Mouse (Mus musculus) cortical plate, adult 2 months (tissue): ENCODE results near the gene Tuba4a. TPM values are rescaled to one million over a fixed set of nuclear protein-coding genes. Genes with fewer than 3 reads are reported as not detected.

Experiments
- H3K27ac ChIP-seq: fragments of 200-500 bp; 2 replicates; pipeline ENCODE4 v1.5.1; 2012; ENCODE audit warnings: low read length, control low read depth, inconsistent platforms; ENCODE audit not compliant: insufficient read depth
- H3K4me1 ChIP-seq: fragments of 200-500 bp; 2 replicates; pipeline ENCODE4 v1.6.1; 2011; ENCODE audit warnings: low read length; ENCODE audit not compliant: control insufficient read depth, insufficient read depth
- H3K4me3 ChIP-seq: fragments of 200-500 bp; 2 replicates; pipeline ENCODE4 v1.5.1; 2011; ENCODE audit warnings: mild to moderate bottlenecking, low read length, control low read depth; ENCODE audit not compliant: insufficient read depth
- CTCF ChIP-seq: fragments of 200-500 bp; IDR thresholded peaks from 2 replicates; pipeline ENCODE4 v1.5.1; 2011; ENCODE audit warnings: mild to moderate bottlenecking, control low read depth, low read length; ENCODE audit not compliant: insufficient read depth; ENCODE audit errors: extremely low read depth
- POLR2A ChIP-seq: fragments of 200-500 bp; IDR thresholded peaks from 2 replicates; pipeline ENCODE4 v1.6.1; 2011; ENCODE audit warnings: mild to moderate bottlenecking, low read length, control low read depth; ENCODE audit not compliant: insufficient read depth; ENCODE audit errors: extremely low read depth
- polyA plus RNA-seq: library from polyadenylated mRNA; depleted of rRNA; stranded (reverse); fragments of >200 nt; gene quantifications from 2 replicates; pipeline ENCODE4 v1.2.3, GENCODE M21; 2012

The Tuba4a gene
- polyA plus RNA-seq, 1 experiment = 362 TPM

DNA sequence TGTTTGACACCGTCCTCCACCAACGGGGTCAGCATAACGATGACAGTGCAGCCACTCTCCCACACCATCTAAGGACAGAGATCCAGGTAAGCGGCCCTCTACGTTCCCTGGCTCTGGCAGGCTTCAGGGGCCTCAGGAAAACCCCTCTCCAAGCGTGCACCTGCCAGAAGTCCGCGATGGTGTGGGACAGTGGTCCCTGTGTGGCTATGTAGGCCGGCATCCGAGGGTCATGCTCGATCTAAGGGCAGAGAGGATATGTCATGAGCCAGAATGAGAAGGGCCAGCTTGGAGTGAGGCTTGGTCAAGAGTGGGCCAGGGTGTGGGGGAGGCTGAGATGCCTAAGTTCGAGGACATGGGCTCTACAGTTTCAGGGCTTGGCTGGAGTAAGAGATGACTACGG is 32.6 kb upstream of the Tuba4a start:
- Histone ChIP-seq H3K27ac (no peak overlapping the region), H3K4me3 (no peak overlapping the region), H3K4me1 (peaks cover 5% of the 10 kb centered on the region)
- no peak for TF ChIP-seq CTCF
- TF ChIP-seq POLR2A = no peak

DNA sequence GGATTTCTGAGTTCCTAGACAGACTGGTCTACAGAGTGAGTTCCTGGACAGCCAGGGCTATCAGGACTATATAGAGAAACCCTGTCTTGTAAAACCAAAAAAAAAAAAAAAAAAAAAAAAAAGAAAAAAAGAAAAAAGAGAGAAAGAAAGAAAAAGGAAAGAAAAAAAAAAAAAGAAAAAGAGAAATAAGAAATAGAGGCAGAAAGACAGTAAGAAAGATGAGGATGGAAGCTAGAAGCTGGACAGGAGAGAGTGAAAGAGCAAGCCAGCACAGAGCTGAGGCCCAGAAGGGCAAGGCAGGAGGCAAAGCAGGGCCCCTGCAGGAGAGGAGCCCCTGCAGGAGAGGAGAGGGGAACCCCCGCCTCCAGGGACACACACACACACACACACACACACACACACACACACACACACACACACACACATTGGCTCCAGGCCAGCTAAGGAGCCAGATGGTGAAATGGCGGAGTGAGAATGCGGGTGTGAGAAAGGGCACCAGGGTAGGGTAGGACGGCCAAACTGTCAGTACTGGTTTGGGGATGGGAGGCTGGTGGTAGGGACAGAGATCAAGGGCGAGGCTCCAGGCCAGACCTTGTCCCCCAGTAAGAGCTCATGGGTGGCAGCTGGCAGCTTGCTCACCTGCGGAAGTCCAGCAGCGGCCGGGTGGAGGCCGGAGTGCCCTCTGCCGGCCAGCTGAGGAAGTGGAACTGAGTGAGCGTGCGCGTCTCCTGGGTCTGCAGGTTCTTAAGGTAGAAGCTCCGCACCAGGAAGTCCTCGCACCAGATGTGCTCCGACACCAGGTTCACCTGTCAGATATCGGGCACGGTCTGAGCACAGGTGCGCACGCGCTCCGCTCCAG is 31.7 kb upstream of the Tuba4a start:
- H3K27ac ChIP-seq = 0 out of 2 replicates have a peak overlapping the region, but pooled peaks have one; percentile 36
- TF ChIP-seq CTCF (peak; percentile 49), POLR2A (no peak)
- H3K4me3 ChIP-seq = no peak overlapping the region
- peaks cover 5% of the 10 kb centered on the region for H3K4me1 ChIP-seq

DNA sequence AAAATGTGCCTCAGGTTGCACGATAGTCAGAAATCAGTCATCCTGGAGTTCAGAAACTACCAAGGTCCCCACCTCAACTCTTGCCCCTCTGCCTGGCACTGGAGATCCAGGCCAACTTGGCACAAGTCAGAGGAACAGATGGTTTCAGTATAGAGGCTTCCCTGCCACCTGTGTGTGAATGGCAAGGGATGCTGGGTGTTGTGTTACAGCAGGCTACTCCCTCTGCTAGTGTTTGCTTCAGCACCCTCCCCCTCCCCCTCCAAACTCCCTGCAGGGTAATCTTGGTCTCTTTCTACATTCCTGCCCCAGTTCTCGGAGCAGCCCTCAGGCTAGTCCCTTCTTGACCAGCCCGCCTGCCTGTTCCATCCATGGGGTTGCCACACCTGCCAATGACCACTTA is 30.8 kb upstream of the Tuba4a start:
- Histone ChIP-seq H3K27ac (no peak overlapping the region), H3K4me1 (peaks cover 5% of the 10 kb centered on the region), H3K4me3 (no peak overlapping the region)
- TF ChIP-seq CTCF (no peak), POLR2A (no peak)

DNA sequence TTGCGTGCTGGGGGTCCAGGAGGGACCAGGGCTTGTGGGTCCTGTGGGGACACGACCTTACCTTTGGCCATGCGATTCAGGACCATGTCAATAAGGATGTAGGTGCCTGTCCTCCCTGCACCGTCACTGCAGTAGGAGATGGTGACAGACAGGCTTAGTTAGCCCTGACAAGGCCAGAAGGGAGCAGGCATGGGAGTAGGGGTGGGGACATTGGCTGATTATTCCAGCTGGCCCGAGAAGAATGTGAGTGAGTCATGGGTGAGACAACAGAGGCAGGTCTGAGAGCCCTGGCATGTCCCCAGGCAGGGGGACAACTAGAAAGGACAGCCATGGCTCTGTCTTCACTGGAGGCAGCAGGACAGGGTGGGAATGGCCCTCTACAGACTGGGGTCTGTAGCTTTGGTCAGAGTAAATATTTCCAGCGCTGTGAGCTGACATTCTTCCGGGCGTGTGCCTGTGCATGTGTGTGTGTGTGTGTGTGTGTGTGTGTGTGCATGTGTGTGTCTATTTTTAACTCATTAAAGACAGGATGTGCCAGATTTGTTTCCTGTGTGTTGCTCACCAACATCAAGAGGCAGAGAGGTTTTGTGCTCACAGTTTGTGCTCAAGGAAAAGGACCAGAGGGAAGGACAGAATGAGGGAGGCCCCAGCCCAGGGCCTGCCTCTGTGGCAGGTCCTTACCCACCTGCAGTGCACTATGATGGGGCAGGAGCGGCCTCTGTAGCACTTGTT is 28.5 kb upstream of the Tuba4a start:
- Histone ChIP-seq H3K4me3 (no peak overlapping the region), H3K27ac (peak overlapping the region; percentile 85), H3K4me1 (peaks cover 3% of the 10 kb centered on the region)
- TF ChIP-seq CTCF (no peak), POLR2A (no peak)

DNA sequence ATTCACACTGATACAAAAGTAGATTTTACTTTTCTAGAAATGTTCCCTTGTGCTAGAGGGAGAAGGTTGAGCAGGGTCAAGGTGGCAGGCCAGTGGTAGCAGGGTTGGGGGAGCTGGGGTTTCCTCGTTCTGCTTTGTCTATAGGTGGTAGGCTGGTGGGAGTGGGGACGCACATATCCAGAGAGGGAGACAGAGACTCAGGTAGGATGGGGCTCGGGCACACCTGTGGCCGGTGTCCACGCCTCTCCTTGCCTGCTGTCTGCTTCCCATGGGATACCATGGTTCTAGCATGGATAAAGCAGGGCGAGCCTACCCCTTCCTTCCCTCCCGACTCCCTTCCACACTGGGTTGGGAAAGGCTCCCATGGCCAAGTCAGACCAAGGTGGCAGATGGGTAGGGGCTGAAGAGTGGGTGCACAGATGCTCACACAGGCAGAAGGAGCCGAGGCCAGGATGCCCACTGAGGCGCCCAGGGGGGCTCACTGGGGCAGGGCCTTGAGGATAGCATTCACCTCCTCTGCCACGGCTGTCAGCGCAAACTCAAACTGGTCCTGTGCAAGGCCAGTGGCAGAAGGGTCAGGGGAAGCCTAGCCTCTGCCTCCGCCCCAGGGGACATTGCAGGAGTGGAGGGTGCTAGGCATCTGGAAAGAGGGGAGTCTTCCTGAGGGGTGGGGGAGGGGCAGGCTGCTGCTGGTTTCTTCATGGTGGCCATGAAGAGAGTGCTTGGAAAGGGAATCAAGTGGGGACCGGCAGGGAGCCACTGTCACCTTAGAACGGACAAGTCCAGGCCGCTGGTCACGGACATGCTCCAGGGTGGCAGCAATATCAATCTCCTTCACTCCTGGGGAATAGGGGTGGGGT is 27.6 kb upstream of the Tuba4a start:
- Histone ChIP-seq H3K4me3 (no peak overlapping the region), H3K4me1 (peaks cover 3% of the 10 kb centered on the region), H3K27ac (peak overlapping the region; percentile 85)
- TF ChIP-seq POLR2A (no peak), CTCF (no peak)

DNA sequence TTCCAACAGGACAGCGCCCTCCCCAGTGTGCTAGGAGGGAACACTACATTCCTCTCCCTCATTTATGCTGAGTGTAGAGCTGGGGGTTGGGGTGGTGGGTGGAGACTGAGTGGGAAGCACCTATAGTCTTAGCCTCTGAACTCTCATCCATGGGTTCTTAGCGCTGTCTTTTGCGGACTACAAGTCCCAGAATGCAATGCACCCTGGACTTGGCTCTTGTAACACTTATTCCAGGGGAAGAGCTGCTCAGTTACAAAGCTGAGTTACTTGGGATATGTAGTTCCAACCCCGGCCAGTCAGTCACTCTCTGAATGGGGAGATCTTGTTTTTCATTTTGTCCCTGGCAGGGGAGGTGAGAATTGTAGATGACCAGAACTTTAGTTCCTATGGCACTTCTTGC is 25.2 kb upstream of the Tuba4a start:
- no peak overlapping the region for H3K4me3 ChIP-seq

DNA sequence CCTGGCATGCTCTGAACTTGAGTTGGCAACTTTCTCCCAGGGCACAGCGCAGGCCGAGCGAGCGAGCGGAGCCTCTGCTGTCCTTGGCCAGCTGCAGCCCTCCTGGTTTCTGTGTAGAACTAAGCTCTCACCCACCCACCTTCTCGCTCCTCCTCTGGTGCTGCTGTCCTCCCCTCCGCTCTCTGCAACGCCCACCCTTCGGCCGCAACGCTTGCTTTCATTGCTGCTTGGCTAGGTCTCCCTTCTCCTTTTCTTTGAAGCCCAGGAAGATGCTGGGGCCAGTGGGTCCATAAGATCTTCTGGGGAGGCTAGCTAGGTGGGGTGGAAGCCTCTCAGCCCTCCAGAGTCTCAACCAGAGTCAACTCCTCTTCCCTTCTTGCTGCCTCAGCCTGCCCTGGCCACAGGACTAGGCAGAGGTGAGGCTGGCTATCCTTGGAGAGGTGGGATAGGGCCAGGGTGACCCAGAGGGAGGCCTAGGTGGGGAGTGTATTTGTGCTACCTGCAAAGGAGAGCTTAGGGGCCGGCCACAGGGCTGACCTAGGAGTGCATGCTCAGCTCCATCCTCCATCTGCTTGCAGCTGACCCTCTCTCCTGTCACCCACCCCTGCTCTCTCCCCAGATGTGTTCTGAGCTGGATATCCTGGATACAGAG is 24.6 kb upstream of the Tuba4a start:
- H3K27ac ChIP-seq = peak overlapping the region; percentile 32; the same call in 1 of the 2 replicates
- H3K4me1 ChIP-seq = peaks cover 2% of the 10 kb centered on the region
- no peak overlapping the region for H3K4me3 ChIP-seq
- no peak for TF ChIP-seq CTCF
- no peak for TF ChIP-seq POLR2A

More for the DNA sequence above, 25.2 kb upstream of the Tuba4a start:
- TF ChIP-seq CTCF (no peak), POLR2A (no peak)
- Histone ChIP-seq H3K27ac (peak overlapping the region; percentile 32; the same call in 1 of the 2 replicates), H3K4me1 (peaks cover 2% of the 10 kb centered on the region)

DNA sequence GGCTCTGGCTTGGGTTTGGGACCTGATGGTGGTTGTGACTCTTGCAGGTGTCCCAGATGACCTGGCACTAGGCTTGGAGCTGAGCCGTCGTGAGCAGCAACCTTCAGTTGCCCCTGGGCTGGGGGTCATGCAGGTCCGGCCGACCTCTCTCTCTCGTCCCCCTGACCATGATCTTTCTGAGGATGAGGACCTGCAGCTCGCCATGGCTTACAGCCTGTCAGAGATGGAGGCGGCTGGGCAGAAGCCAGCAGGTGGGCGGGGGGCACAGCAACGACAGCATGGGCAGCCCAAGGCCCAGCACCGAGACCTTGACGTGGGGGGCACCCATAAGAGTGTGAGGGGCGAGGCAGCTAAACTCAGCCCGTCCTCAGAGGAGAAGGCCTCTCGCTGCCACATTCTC is 23.7 kb upstream of the Tuba4a start:
- TF ChIP-seq CTCF (no peak), POLR2A (no peak)
- Histone ChIP-seq H3K27ac (no peak overlapping the region), H3K4me1 (peaks cover 2% of the 10 kb centered on the region), H3K4me3 (no peak overlapping the region)
